Mouse (Mus musculus): ENCODE results near the gene Lgi1.

Lgi1 gene

GRCm38 (mm10) chr19:38264505-38265500 lies at the start of gene Lgi1:
Gene Lgi1 (plus strand): TSS chr19:38264536.
- no peak for DNase-seq

DNA sequence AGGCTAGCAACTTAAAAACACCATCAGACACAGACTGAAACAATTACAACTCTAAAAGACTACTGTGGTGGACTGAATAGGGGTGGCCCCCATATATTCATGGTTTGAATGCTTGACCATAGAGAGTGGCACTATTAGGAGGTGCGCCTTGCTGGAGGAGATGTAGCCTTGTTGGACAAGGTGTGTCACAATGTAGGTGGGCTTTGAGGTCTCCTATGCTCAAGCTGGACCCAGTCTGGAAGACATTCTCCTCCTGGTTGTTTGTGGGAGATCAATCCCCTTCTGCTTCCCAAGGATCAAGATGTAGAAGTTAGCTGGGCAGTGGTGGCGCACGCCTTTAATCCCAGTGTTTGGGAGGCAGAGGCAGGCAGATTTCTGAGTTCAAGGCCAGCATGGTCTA lies 46.6 kb upstream of the Lgi1 start:
- DNase-seq = no peak

DNA sequence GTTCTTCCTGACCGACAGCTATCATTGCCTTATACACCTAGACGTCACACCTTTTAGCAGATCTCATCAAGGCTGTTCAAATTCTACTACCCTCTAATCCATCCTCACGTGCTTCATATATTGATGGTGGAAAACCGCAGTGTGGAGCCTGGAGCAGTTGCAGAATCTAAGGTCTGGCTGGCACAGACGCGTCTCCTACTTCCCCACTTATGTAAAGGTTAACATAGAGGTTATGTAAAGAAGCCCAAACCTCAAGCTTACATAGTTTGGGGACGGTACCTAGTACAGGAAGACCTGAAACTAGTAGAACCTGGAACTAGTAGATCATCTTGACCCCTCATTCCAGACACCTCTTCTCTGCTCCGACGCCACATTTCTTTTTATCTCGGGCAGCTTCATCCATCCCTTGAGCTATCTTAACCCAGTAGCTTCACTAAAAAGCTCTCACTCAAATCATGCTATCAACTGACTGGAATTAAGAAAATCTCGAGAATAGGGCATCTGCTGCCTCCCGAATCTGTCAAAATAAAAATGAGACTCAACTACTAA lies 40.9 kb upstream of the Lgi1 start:
- peak; percentile 7 for DNase-seq

DNA sequence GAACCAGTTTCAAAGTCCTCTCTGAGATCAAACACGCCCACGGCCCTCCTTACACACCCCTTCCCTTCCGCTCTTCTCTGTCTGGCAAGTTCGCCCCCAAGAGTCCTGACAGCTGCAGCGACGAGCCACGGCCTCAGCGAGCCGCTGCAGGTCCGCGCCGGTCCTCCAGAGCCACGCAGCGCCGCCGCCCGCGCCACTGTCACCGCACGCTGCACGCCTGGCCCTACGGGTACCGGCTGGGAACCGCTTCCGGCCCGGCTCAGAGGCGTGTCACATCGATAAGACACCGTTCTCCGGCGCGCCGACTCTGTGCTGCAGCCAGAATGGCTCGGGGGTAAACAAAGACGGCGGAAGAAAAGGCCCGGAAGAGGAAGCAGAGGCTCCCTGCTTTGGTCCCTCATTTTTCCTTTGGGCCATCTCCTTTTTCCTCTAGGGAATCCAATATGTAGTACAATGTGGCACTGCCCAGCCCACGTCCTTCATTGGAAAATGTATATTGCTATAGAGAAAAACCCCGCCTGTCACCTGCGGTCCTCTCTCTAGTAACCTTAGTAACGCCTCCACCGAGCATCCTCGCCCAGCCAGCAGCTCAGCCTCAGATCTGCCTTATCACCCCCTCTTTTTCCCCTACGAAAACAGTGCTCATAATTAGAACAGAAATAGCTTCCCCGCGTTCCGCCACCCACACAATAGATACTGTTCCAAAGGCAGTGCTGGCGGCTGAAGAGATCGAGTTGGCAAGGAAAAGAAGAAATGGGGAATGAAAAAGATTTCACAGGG lies 40.2 kb upstream of the Lgi1 start, which contains the start of gene Fra10ac1:
TSS of gene Fra10ac1 (minus strand) at position 252 of the 780 bp plus-strand sequence.
- peak; percentile 88 for DNase-seq

GRCm38 (mm10) chr19:38224685-38225060 lies 39.7 kb upstream of the Lgi1 start:
- no peak for DNase-seq

- peak; percentile 18 for DNase-seq
These were observed 35.6 kb upstream of the Lgi1 start for GRCm38 (mm10) chr19:38228699-38229098.

- no peak for DNase-seq
These were observed 32.2 kb upstream of the Lgi1 start for GRCm38 (mm10) chr19:38232087-38232486.

GRCm38 (mm10) chr19:38232516-38232915 lies 31.8 kb upstream of the Lgi1 start:
- DNase-seq = no peak

DNA sequence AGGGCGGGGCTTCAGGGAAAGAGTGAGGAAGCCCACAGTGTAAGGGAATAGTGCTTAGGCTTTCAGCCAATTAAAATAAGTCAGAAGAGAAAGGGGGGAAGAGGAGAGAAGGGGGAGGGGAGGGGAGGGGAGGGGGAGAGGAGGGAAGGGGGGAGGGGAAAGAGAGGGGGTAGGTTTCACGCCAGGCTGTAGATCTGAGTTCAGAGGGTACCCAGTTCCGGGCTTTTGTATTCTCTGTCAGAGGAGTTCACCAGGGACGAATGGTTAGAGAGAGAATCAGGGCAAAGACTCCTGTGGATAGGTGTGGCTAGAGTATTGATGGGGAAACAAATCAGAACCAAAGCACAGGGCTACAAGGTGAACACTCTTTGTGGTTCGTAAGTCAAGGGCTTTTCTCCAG lies 27.8 kb upstream of the Lgi1 start:
- no peak for DNase-seq

GRCm38 (mm10) chr19:38237834-38238212 lies 26.5 kb upstream of the Lgi1 start:
- DNase-seq = peak; percentile 16

DNA sequence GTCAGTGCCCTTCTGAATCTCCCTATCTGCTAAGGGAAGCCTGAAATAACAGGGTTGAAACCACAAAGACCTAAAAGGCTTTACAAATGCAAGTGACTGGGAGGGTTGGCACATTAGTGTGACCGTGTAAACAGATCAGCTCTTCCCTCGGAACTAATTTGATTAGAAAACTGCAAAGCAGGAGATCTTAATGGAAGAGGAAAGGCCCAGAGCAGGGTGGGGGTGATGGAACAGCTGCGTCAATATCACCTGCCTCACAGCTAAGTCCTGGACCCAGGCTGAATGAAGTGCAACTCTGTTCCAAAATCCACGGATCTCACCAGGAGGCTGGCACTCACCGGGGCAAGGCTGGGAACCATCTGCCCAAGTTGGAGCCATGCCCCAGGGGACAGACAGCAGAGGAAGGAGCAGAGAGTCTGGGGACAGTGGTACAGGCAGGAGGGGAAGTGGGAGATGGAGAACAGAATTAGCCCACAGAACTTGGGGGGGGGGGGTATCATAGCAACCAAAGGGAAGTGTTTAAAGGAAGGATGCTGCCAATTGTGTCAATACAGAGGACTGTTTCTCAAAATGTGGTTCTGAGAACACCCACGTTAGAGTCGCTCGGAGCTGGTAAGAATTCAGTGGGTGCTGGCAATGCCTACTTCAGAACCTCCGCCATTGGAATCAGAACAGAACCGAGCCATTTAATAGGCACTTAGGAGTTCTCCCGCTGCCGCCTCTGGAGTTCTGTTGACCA lies 26.0 kb upstream of the Lgi1 start:
- no peak for DNase-seq

GRCm38 (mm10) chr19:38242314-38242852 lies 22.0 kb upstream of the Lgi1 start:
- no peak for DNase-seq

DNA sequence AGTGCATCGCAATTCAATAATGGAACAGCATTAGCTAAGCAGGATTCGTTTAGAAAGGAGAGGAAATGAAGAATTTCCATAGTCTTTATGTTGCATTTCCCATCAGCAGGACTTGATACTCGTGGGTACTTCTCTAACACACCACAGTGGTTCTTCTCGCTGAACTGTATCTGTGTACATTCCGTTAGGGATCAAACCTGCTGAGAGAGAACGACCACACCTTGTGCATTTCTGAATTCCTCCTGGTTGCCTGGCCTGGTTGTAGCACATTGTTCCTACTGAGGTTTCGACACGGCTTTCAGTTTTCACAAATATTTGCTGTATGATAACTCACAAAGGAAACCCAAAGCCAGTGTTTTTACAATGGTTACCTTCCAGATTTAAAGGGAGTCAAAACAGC lies 19.6 kb upstream of the Lgi1 start:
- DNase-seq = no peak

GRCm38 (mm10) chr19:38245361-38246176 lies 18.8 kb upstream of the Lgi1 start:
- DNase-seq = no peak

GRCm38 (mm10) chr19:38246177-38246622 lies 18.1 kb upstream of the Lgi1 start:
- no peak for DNase-seq

DNA sequence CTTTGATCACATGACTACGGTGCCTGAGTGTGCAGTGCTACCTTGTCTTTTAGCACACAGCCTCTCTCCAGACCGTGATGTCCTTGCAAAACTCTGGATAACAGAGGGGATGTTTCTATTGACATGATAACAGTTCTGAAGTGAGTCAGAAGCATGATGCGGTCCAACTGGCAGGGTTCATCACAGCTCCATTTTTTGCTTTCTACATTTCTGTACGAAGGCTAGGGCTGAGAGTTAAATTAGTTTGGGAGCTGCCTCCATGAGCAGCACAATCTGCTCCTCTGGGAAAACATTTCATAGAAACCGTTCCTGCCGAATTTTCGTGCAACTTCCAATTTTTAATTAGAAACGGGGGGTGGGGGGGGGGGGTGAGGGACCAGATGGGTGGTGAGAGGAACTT lies 14.7 kb upstream of the Lgi1 start:
- no peak for DNase-seq

DNA sequence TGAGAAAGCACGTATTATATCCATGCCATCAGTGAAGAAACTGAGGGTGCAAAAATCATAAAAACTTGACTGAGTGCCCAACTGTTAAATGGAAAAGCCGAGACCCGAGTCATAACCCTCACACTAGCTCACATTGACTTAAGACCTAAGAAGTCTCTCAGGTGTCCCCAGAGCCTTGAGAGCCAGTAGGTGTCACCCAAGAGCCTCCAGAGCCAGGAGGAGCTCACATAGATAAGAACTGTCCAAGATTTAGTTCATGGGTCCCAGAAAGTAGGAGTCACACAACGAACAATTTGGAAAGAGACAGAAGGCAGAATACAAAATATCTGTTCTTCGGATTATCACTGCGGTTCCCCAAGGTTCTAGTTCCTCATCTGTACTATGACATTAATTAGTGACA lies 10.5 kb upstream of the Lgi1 start:
- DNase-seq = peak; percentile 28

- no peak for DNase-seq
These were observed 5.7 kb upstream of the Lgi1 start for GRCm38 (mm10) chr19:38258651-38259065.

GRCm38 (mm10) chr19:38259436-38259835 lies 4.9 kb upstream of the Lgi1 start:
- no peak for DNase-seq

DNA sequence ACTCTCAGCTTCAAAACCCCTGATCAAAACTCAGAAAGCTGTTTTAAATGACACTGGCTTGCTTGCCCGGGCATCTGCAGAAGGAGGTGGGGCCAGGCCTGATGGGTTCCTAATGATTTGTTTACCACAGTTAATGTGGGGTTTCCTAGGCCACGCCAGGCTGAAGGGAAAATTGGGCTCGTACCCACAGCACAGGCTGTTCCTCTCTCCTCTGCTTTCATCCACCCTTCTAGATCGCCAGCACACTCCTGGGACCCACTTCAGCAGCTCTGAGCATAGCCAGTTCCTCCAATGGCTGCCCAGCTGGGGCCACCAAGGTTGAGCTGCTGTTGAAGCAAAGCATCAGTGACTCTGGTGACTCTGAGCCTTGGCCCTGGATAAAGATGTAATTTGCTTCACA lies 4.0 kb upstream of the Lgi1 start:
- DNase-seq = no peak

DNA sequence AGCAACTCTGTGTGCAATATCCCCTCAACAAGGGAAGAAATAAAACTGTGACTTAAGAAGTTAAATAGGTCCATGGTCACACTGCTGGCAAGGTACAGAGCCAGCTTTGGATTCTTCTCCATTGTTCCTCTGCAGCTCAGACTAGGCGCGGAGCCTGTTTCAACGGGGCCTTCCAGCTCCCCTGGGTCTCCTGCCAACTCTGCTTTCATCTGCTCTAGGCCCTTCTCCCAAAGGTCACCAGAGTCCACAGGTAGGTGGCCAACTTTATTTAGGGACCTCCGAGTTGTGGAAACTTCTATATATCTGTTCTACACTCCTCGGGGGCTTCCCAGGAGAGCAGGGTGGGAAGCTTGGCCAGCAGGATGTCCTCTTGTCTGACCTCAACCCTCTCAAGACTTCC lies 3.0 kb upstream of the Lgi1 start:
- DNase-seq = no peak

Measured in thymus, postnatal 25 days (tissue).